Mouse (Mus musculus) CD4-positive, CD25-positive, alpha-beta regulatory T cell, adult 4 months (primary cell): ENCODE measurements around the gene Olfr142. TPM values are rescaled to one million over a fixed set of nuclear protein-coding genes. Genes with fewer than 3 reads are reported as not detected.
"Not testable (repeated sequence)": the region's sequence is repeated elsewhere in the genome, so short reads cannot be mapped to it uniquely, and the experiment has no call there.

Source experiments
- ATAC-seq: one replicate; pipeline ENCODE4 v1.8.0; 2017
- polyA plus RNA-seq, 2 experiments: library from polyadenylated mRNA; unstranded; fragments of 100-300 nt; shearing (Covaris generic); gene quantifications; one replicate each; pipeline ENCODE4 v1.2.1; 2017

Olfr142 gene
- not detected for polyA plus RNA-seq

DNA sequence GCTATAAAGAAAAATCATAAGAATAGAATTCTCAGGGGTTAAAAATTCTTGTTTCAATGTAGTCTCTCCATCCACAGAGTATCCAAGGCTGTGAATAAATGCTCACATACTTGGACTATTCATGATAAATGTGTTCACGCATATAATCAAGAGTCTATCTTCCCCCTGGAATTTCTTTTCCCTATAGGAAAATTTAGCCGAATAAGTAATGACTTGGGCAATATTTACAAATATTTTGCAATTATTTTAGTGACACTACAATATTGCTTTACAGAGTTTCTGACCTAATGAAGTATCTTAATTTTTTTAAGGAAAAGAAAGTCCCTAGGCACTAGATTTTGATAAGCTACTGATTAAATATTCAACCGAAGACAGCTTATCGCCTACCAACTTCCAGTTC, at the start of gene Olfr142:
Olfr142 (minus strand) TSS at position 101 of the 400 bp plus-strand sequence.
- no peak for ATAC-seq

DNA sequence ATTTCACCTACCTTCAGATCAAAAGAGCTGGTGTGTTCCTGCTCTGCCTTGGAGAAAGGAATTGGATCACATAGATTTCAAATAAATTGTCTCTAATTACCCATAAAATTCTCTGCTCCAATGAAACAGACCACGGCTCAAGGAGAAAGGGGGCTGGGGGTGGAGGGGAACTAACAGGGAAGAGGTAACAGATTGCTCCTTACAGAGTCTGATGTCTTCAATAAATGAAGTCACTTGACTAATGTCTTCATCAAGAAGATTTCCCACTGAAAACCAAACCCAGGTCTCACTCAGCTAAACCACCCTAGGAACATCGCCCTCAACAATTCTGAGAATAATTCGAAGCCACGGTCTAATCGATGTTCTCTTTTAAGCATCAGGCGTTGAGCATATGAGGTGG, 35.3 kb upstream of the Olfr142 start, which contains the start of gene Olfr1272:
Olfr1272 (minus strand) TSS at position 101 of the 400 bp plus-strand sequence.
- ATAC-seq = no peak

DNA sequence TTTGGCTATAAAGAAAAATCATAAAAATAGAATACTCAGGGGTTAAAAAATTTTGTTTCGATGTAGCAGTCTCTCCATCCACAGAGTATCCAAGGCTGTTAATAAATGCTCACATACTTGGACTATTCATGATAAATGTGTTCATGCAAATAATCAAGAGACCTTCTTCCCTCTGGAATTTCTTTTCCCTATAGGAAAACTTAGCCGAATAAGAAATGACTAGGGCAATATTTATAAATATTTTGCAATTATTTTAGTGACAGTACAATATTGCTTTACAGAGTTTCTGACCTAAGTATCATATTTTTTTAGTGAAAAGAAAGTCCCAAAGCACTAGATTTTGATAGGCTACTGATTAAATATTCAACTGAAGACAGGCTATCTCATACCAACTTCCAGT, 13.5 kb upstream of the Olfr142 start, which contains the start of gene Olfr1271:
Olfr1271 (minus strand) TSS at position 101 of the 400 bp plus-strand sequence.
- no peak for ATAC-seq

DNA sequence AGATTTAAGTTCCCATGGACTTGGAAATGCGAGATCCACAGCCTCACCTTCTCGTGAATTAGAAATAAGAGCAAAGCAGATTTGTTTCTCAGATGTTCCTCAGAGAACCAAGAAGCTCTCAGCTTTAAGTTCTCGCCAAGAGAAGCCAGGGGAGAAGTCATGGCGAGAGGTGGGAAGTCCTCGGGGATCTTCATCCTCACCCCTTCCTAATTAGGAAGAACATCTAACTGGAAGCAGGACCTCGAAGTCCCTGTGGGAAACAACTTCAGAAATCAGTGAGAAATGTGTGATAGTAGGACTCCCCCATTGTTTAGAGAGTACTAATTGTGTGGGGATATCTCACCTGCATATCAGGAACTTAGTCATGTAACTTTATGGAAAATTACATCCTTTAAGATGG, 33.0 kb downstream of the Olfr142 start, which contains the start of gene Olfr1506:
Olfr1506 (minus strand) TSS at position 101 of the 400 bp plus-strand sequence.
- ATAC-seq = not testable (repeated sequence)

Other genes starting within 250 kb of the Olfr142 start
- not detected for gene Olfr1263, start 245.5 kb downstream of the Olfr142 start, polyA plus RNA-seq
- gene Olfr1264, start 232.0 kb downstream of the Olfr142 start, polyA plus RNA-seq = not detected
- not detected for gene Olfr1265, start 222.3 kb downstream of the Olfr142 start, polyA plus RNA-seq
- not detected for gene Olfr140, start 194.0 kb downstream of the Olfr142 start, polyA plus RNA-seq
- gene Olfr1269, start 136.2 kb downstream of the Olfr142 start, polyA plus RNA-seq = under 1 TPM in 1 of 2 experiments, not detected in 1; 0.09 TPM
- gene Olfr32, start 115.3 kb downstream of the Olfr142 start, polyA plus RNA-seq = not detected
- gene Olfr1270, start 104.5 kb downstream of the Olfr142 start, polyA plus RNA-seq = not detected
- not detected for gene Olfr1506, start 33.1 kb downstream of the Olfr142 start, polyA plus RNA-seq
- gene Olfr1271, start 13.4 kb upstream of the Olfr142 start, polyA plus RNA-seq = under 1 TPM in 1 of 2 experiments, not detected in 1; 0.20 TPM
- not detected for gene Olfr1272, start 35.2 kb upstream of the Olfr142 start, polyA plus RNA-seq
- gene Gm13769, start 64.6 kb upstream of the Olfr142 start, polyA plus RNA-seq = not detected
- not detected for gene Olfr1274-ps, start 141.1 kb upstream of the Olfr142 start, polyA plus RNA-seq